Mouse (Mus musculus) lung, adult 2 months (tissue): ENCODE results near the gene Fmo1.

ENCODE experiments used
- CTCF ChIP-seq: fragments of 200-500 bp; IDR thresholded peaks from 2 replicates; pipeline ENCODE4 v1.5.1; 2011; ENCODE audit warnings: mild to moderate bottlenecking, low read length, control low read depth; ENCODE audit not compliant: insufficient read depth
- POLR2A ChIP-seq: fragments of 200-500 bp; IDR thresholded peaks from 2 replicates; pipeline ENCODE4 v1.6.1; 2011; ENCODE audit warnings: low read depth, mild to moderate bottlenecking, control low read depth, low read length, borderline replicate concordance; ENCODE audit errors: extremely low read depth

- TF ChIP-seq CTCF (no peak), POLR2A (no peak)
Measured at GRCm38 (mm10) chr1:162834342-162834741, 32.1 kb downstream of the Fmo1 start.
